41 mouse cellular contexts compared by ENCODE assay signal in genomic region chr10:95676387-95676786, GRCm38 (mm10). TPM values are rescaled to one million over a fixed set of nuclear protein-coding genes. Genes with fewer than 3 reads are reported as not detected.
"Had no signal": no experiment of that assay in that cellular context is flagged by ENCODE, and none has a peak within 500 bp of the region (broad histone marks: within the 10 kb centered on the region; RNA-seq: fewer than 3 reads in every experiment).

No protein-coding gene starts in this region.

- H3K27ac ChIP-seq: limb, embryonic 12.5 days; limb, embryonic 13.5 days; limb, embryonic 15.5 days; liver, embryonic 12.5 days; liver, embryonic 13.5 days; liver, embryonic 14.5 days; lung, embryonic 15.5 days; midbrain, embryonic 10.5 days; midbrain, embryonic 12.5 days; midbrain, embryonic 13.5 days; midbrain, embryonic 15.5 days; neural tube, embryonic 12.5 days had no signal

- H3K36me3 ChIP-seq: limb, embryonic 10.5 days; limb, embryonic 12.5 days; limb, embryonic 13.5 days; limb, embryonic 15.5 days; liver, embryonic 12.5 days; liver, embryonic 13.5 days; liver, embryonic 15.5 days; lung, embryonic 15.5 days; midbrain, embryonic 10.5 days; midbrain, embryonic 12.5 days; midbrain, embryonic 13.5 days; midbrain, embryonic 15.5 days; neural tube, embryonic 12.5 days had no signal

- H3K4me2 ChIP-seq: limb, embryonic 15.5 days; midbrain, embryonic 11.5 days; midbrain, embryonic 12.5 days; midbrain, embryonic 13.5 days; midbrain, embryonic 15.5 days; neural tube, embryonic 12.5 days had no signal

- DNase-seq: left cerebral cortex, postnatal 4 days; liver, embryonic 13.5 days; liver, postnatal 0 days; lung, adult 18-20 months; lung, adult 2 months; lung, embryonic 14.5 days; lung, postnatal 10 days; lung, postnatal 14 days; lung, postnatal 36 days; midbrain, embryonic 14.5 days had no signal

- ATAC-seq: liver, postnatal 0 days; lung, postnatal 0 days; midbrain, embryonic 13.5 days; midbrain, embryonic 15.5 days; midbrain, embryonic 16.5 days had no signal

- H3K9me3 ChIP-seq: limb, embryonic 10.5 days; limb, embryonic 12.5 days; limb, embryonic 13.5 days; limb, embryonic 15.5 days; liver, embryonic 12.5 days; liver, embryonic 13.5 days; liver, embryonic 15.5 days; lung, embryonic 15.5 days; midbrain, embryonic 12.5 days; midbrain, embryonic 13.5 days; midbrain, embryonic 15.5 days; neural tube, embryonic 12.5 days had no signal

- H3K9ac ChIP-seq: limb, embryonic 12.5 days; limb, embryonic 13.5 days; limb, embryonic 15.5 days; liver, embryonic 12.5 days; liver, embryonic 13.5 days; liver, embryonic 14.5 days; liver, embryonic 15.5 days; liver, postnatal 0 days; lung, embryonic 14.5 days; lung, embryonic 15.5 days; midbrain, embryonic 12.5 days; midbrain, embryonic 13.5 days; midbrain, embryonic 15.5 days; neural tube, embryonic 12.5 days had no signal

- H3K4me3 ChIP-seq: limb, embryonic 10.5 days; limb, embryonic 12.5 days; limb, embryonic 13.5 days; limb, embryonic 15.5 days; lung, embryonic 15.5 days; midbrain, embryonic 10.5 days; midbrain, embryonic 12.5 days; midbrain, embryonic 13.5 days; midbrain, embryonic 15.5 days; myocyte; neural tube, embryonic 12.5 days had no signal

- H3K27me3 ChIP-seq: limb, embryonic 12.5 days; limb, embryonic 13.5 days; limb, embryonic 15.5 days; lung, embryonic 15.5 days; midbrain, embryonic 13.5 days; midbrain, embryonic 15.5 days; neural tube, embryonic 12.5 days had no signal

RNA-seq across cellular contexts. Expression of gene Anapc15-ps, which starts 3.1 kb away (rescaled TPM):
- total RNA-seq: left cerebral cortex, postnatal 10 days; left cerebral cortex, postnatal 14 days; left cerebral cortex, postnatal 25 days; left cerebral cortex, postnatal 36 days; left cerebral cortex, postnatal 4 days; liver, adult 2 months; megakaryocyte, adult 5-6 weeks; midbrain, postnatal 0 days; monocyte, adult 5-6 weeks had no signal
- polyA plus RNA-seq: limb, embryonic 10.5 days; limb, embryonic 11.5 days; limb, embryonic 12.5 days; limb, embryonic 14.5 days; limb, embryonic 15.5 days; liver, adult 2 months; liver, embryonic 11.5 days; liver, embryonic 12.5 days; liver, embryonic 13.5 days; liver, embryonic 14.5 days; liver, embryonic 15.5 days; liver, embryonic 16.5 days; liver, postnatal 0 days; lung, adult 2 months; lung, embryonic 14.5 days; lung, embryonic 16.5 days; lung, postnatal 0 days; midbrain, embryonic 10.5 days; midbrain, embryonic 11.5 days; midbrain, embryonic 12.5 days; midbrain, embryonic 13.5 days; midbrain, embryonic 14.5 days; midbrain, embryonic 15.5 days; midbrain, embryonic 16.5 days; midbrain, postnatal 0 days; neural tube, embryonic 11.5 days; neural tube, embryonic 12.5 days had no signal
